Mouse (Mus musculus): ENCODE measurements around the gene Hlcs.

DNA sequence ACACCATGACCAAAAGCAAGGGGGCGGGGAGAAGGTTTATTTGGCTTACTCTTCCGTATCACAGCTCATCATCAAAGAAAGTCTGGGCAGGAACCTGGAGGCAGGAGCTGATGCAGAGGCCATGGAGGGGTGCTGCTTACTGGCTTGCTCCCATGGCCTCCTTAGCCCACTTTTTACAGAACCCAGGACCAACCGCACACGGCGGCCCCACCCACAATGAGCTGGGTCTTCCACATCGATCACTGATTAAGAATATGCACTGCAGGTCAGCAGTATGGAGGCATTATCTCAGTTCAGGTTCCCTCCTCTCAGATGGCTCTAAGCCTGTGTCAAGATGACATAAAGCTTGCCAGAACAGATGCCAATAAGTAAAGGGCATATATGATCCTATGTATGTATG, 42.5 kb downstream of the Hlcs start:
- TF ChIP-seq POLR2A (IDR thresholded peaks at IDR 0.05; ENCODE audit: borderline replicate concordance, control insufficient read depth, low read depth, low read length) (no peak), CTCF (IDR thresholded peaks at IDR 0.05; ENCODE audit: control insufficient read depth, insufficient read depth, low read length) (no peak)

Data from bone marrow, adult 2 months (tissue).